Mouse (Mus musculus): ENCODE results near the gene Adgra1. TPM values are rescaled to one million over a fixed set of nuclear protein-coding genes. Genes with fewer than 3 reads are reported as not detected.

The Adgra1 gene
- total RNA-seq, 2 experiments from 2014 or later = 0.10 TPM; not detected in 1

DNA sequence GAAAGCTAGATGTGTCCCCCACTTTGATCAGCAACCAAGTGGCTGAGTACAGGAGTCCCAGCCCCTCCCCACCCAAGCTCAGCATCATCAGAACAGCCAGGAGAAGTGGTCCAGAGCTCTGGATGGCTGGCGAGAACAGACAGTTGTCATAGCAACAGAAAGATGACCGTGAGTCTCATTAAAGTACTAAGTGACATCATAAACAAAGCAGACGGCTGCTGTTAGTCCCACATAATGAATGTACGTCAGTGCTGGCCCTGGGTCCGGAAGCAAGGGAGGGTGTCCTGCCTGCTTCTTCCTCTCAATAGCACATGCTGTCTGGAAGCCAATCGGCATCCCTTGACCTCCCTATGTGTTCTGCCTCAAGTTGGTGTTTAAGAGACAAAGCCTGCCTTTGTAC is 16.2 kb downstream of the Adgra1 start:
- no peak for DNase-seq

- no peak for DNase-seq
These were observed 16.7 kb downstream of the Adgra1 start for GRCm38 (mm10) chr7:139850677-139851076.

GRCm38 (mm10) chr7:139851098-139851497 is 17.1 kb downstream of the Adgra1 start:
- DNase-seq = no peak

DNA sequence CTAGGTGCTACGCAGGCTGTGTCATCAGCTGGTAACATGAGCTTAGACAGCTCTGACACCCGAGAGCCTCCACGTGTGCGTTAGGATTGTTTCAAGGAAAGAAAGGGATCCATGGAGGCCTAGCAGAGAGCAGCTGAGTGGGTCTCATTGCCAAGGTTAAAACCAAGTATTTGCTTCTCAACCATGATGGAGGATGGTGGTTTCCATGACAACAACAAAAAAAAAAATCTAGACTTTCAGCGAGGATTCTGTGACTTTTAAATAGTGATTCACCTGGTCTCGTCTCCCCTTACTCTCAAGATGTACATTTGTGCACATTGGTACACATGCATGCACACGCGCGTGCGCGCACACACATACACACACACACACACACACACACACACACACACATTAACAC is 21.3 kb downstream of the Adgra1 start:
- no peak for DNase-seq

GRCm38 (mm10) chr7:139861411-139861810 is 27.4 kb downstream of the Adgra1 start:
- DNase-seq = no peak

DNA sequence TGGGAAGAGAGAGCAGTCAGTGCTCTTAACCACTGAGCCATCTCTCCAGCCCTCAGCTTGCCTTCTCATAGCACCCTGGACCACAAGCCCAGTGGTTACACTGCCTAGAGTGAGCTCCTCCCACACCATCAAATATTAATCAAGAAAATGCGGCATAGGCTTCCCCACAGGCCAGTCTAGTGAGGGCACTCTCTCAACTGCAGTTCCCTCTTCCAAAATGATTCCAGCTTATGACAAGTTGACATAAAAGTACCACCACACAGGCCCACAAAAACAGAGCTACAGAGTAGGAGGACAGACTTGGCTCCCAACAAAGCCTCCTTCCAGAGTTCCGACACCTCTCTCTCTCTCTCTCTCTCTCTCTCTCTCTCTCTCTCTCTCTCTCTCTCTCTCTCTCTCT is 29.1 kb downstream of the Adgra1 start:
- no peak for DNase-seq

GRCm38 (mm10) chr7:139864253-139864652 is 30.3 kb downstream of the Adgra1 start:
- DNase-seq = no peak

- no peak for DNase-seq
These were observed 30.9 kb downstream of the Adgra1 start for GRCm38 (mm10) chr7:139864871-139865270.

DNA sequence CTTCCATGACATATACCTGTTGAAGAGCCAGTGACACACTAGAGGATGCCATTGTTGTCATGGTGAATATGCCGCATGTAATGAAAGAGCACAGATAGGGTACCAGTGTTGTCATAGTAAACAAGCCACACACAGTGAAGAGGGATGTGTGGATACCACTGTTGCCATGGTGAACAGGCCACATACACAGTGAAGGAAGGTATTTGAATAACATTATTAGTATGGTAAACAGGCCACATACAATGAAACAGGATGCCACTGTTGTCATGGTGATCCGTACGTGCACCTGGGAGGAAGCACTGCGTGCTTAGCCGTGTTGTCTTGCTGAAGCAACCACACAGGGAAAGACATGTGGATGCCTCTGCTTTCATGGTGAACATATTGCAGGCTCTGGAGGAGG is 37.0 kb downstream of the Adgra1 start:
- DNase-seq = no peak

DNA sequence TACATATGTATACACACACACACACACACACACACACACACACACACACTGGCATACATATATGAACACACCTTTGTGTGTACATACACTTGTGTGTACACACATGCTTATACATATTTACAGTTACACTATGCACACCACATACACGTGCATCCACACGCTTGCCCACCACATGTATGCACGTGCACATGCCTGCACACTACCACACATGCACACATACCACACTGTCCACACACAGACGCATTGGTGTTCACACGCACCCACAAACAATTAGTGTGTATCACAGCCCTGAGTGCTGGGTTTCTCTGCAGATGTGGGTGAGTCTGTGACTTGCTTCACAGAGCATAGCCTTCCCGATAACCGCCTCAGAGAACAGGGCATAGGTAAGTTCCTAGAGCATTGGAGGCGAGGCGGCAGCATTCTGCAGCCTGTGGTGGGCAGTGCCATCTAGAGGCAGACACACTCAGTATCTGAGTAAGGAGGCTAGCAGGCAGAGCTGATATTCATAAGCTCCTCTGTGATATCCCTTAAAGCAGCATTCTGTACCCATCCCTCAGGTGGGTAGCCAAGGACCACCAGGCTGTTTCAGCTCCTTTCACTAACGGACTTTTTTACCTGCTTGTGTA is 43.3 kb downstream of the Adgra1 start:
- DNase-seq = no peak

GRCm38 (mm10) chr7:139878122-139878521 is 44.1 kb downstream of the Adgra1 start:
- no peak for DNase-seq

- DNase-seq = no peak
These were observed 44.6 kb downstream of the Adgra1 start for GRCm38 (mm10) chr7:139878621-139879020.

DNA sequence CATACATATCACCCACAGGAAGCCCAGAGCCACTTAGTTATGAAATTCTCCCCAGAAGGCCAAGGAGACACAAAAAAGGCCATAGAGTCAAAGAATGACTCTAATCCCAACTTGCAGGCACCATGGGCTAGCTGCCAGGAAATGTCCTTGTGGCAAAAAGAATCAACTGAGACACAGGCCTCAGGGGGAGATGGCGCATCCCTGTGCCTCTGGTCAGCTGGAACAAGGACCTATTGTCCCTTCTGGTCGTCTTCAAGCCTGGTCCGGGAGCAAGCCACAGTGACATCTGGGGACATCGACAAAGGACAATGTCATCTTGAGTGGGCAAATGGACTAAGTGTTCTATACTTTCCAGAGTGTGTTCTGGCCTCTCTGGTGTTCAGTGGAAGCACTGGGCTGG is 49.6 kb downstream of the Adgra1 start:
- DNase-seq = no peak

GRCm38 (mm10) chr7:139891779-139892178 is 57.8 kb downstream of the Adgra1 start:
- no peak for DNase-seq

GRCm38 (mm10) chr7:139894655-139895557 is 60.9 kb downstream of the Adgra1 start, which contains the start of gene Kndc1:
Gene Kndc1 (plus strand): TSS chr7:139894696.
- DNase-seq = no peak

- DNase-seq = no peak
These were observed 62.3 kb downstream of the Adgra1 start for GRCm38 (mm10) chr7:139896271-139896670.

DNA sequence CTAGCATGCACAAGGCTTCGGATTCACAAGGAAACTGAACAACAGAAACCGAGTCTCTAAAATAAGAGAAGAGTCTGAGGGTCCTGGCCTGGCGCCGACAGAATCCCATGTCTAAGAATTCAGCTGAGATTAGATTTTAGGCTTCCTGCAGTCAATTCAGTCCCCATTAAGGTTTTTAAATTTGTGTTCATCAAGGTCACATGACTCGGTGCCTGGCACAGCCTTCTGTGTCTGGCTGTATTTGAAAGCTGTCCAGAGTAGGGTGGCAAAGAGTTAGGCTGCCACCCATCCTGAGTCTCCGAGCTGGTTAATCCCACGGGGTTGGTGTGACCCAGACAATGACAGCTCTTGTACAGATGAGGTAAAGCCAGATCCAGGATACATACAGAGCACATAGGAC is 62.8 kb downstream of the Adgra1 start:
- DNase-seq = no peak

- no peak for DNase-seq
These were observed 64.6 kb downstream of the Adgra1 start for GRCm38 (mm10) chr7:139898606-139899005.

DNA sequence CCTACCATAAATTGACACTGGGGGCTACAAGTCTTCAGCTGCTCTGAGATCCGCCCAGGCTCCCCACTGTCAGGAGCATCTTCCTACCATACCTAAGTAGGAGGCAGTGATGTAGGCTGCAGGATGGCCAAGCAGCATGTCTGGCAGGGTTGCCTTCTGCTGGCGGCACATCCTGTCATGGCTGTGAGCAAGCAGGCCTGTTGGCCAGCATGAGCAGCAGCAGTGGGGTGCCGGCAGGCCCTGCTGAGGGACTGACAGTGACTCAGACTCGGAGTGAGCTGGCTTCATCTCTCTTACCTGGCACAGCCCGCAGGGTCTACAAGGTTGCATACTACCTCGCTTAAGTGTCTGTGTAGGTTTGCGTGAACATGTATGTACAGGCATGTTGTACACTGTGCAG is 65.5 kb downstream of the Adgra1 start:
- DNase-seq = no peak

DNA sequence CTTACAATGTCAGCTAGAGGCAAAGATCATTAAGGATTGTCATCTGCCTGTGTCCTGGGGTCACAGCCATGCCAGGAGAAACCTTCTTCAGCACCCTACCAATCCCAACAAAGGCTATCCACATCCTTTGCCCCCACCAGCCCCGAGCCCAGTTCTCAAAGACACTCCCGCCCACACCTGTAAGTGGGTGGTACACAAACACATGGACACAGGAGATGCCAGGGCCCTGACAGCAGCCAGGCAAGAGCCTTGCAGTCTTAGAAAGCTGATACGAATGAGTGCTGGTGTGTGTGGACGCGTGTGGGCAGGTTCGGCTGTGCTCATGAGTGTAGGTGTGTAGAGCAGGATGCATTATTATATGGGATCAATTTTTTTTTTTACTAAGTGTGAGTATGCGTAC is 66.5 kb downstream of the Adgra1 start:
- no peak for DNase-seq

DNA sequence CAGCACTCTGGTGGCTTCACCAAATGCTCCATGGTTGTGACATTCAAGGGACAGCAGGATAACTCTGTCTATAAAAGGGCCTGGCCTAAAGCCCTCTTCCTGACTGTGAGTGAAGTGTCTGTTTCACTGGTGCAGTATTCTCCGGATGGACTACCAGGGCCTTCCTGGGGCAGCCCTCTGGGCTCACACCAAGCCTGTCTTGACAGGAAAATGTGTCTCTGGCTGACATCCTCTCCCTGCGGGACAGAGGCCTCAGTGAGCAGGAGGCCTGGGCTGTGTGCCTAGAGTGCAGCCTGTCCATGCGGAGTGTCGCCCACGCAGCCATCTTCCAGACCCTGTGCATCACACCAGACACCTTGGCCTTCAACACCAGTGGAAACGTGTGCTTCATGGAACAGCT is 66.9 kb downstream of the Adgra1 start:
- DNase-seq = no peak

- DNase-seq = no peak
These were observed 68.0 kb downstream of the Adgra1 start for GRCm38 (mm10) chr7:139901981-139902380.

- no peak for DNase-seq
These were observed 71.3 kb downstream of the Adgra1 start for GRCm38 (mm10) chr7:139905261-139905660.

GRCm38 (mm10) chr7:139905661-139906060 is 71.7 kb downstream of the Adgra1 start:
- no peak for DNase-seq
